24 mouse cellular contexts compared by ENCODE assay signal in the genomic region with DNA sequence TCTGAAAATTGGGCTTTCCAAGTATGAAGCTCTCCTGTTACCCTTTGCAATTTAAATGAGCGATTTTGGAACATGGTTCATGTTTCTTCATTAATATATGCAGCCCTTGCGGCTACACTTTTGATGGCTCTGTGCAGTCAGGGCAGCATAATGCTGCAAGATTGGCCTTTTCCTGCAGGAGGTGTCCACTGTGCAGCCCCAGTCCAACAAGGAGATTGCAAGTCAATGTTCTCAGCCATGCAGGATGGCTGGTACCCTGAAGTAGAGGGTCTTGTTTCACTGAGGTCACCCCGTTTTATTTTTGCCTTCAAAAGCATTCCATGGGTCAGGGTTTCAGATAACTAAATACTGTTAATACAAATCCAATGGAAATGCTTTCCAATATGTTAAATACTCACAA.
DNase-seq lines count a peak whose midpoint lies in the region; ATAC-seq and TF ChIP-seq lines count a peak whose summit lies in the region.
"Had no signal": no experiment of that assay in that cellular context is flagged by ENCODE, and none has a peak within 500 bp of the region (broad histone marks: within the 10 kb centered on the region; RNA-seq: fewer than 3 reads in every experiment).

No protein-coding gene starts in this region.

- WGBS in embryonic facial prominence, embryonic 10.5 days = 55% methylated on average over 3 of the region's 3 CpGs
- 60% methylated on average over 3 of the region's 3 CpGs for WGBS in limb, embryonic 10.5 days
- WGBS in midbrain, embryonic 16.5 days = 79% methylated on average over 3 of the region's 3 CpGs

- TF ChIP-seq POLR2A in MEL (IDR thresholded peaks at IDR 0.05; ENCODE audit: control insufficient read depth in 1 of 2, insufficient read depth in 1 of 2, low read depth in 1 of 2, low read length in 2 of 2, poor library complexity in 1 of 2) = no peak

- no peak overlapping the region for H3K4me3 ChIP-seq in MEL (ENCODE audit: control insufficient read depth in 1 of 2, insufficient read depth in 1 of 2, low read depth in 2 of 2, low read length in 2 of 2)
- no peak overlapping the region for H3K4me3 ChIP-seq in embryonic facial prominence, embryonic 10.5 days
- H3K4me3 ChIP-seq in limb, embryonic 10.5 days = no peak overlapping the region
- no peak overlapping the region for H3K4me3 ChIP-seq in midbrain, embryonic 16.5 days (ENCODE audit: low read depth, low read length)
- H3K4me3 ChIP-seq: heart, embryonic 15.5 days; layer of hippocampus, adult 2 months; left cerebral cortex, adult 2 months; neural tube, embryonic 15.5 days had no signal

- H3K27ac ChIP-seq in MEL (ENCODE audit: control insufficient read depth, low read depth, low read length) = no peak overlapping the region
- H3K27ac ChIP-seq in embryonic facial prominence, embryonic 10.5 days (replicated peaks) = no peak overlapping the region
- peak overlapping the region; percentile 46; the same call in 1 of the 2 replicates for H3K27ac ChIP-seq in limb, embryonic 10.5 days
- no peak overlapping the region for H3K27ac ChIP-seq in midbrain, embryonic 16.5 days (ENCODE audit: low read length)
- H3K27ac ChIP-seq: heart, embryonic 15.5 days; kidney, postnatal 0 days; layer of hippocampus, adult 2 months; left cerebral cortex, adult 2 months; liver, embryonic 14.5 days; macrophage; neural tube, embryonic 15.5 days had no signal

- no peak for ATAC-seq in midbrain, embryonic 16.5 days
- ATAC-seq: forebrain, embryonic 16.5 days had no signal

- H3K4me1 ChIP-seq in MEL (ENCODE audit: control insufficient read depth in 1 of 2, insufficient read depth in 2 of 2, low read length in 2 of 2) = no peaks in the 10 kb centered on the region
- H3K4me1 ChIP-seq in embryonic facial prominence, embryonic 10.5 days = peaks cover 25% of the 10 kb centered on the region
- peaks cover 25% of the 10 kb centered on the region for H3K4me1 ChIP-seq in limb, embryonic 10.5 days
- no peaks in the 10 kb centered on the region for H3K4me1 ChIP-seq in midbrain, embryonic 16.5 days (ENCODE audit: control insufficient read depth, insufficient read depth, low read length)
- H3K4me1 ChIP-seq: heart, embryonic 15.5 days; neural tube, embryonic 15.5 days had no signal

- TF ChIP-seq CTCF in MEL (IDR thresholded peaks at IDR 0.05 in 2 of 3, conservative IDR thresholded peaks at IDR 0.05 in 1 of 3; ENCODE audit: control insufficient read depth in 1 of 3, insufficient read depth in 1 of 3, low read depth in 2 of 3, low read length in 3 of 3, poor library complexity in 1 of 3, severe bottlenecking in 1 of 3) = no peak

- no peaks in the 10 kb centered on the region for H3K79me2 ChIP-seq in MEL (ENCODE audit: control insufficient read depth, insufficient read depth, low read length, poor library complexity)

- H3K4me2 ChIP-seq in midbrain, embryonic 16.5 days (ENCODE audit: low read length) = no peak overlapping the region
- H3K4me2 ChIP-seq: heart, embryonic 15.5 days; neural tube, embryonic 15.5 days had no signal

- no peaks in the 10 kb centered on the region for H3K36me3 ChIP-seq in MEL (ENCODE audit: control insufficient read depth in 1 of 2, insufficient read depth in 2 of 2, low read length in 2 of 2)
- no peaks in the 10 kb centered on the region for H3K36me3 ChIP-seq in embryonic facial prominence, embryonic 10.5 days (replicated peaks)
- H3K36me3 ChIP-seq in limb, embryonic 10.5 days = no peaks in the 10 kb centered on the region
- no peaks in the 10 kb centered on the region for H3K36me3 ChIP-seq in midbrain, embryonic 16.5 days (ENCODE audit: control insufficient read depth, insufficient read depth, low read length)
- H3K36me3 ChIP-seq: heart, embryonic 15.5 days; neural tube, embryonic 15.5 days had no signal

- H3K27me3 ChIP-seq in MEL (ENCODE audit: control insufficient read depth in 1 of 2, insufficient read depth in 2 of 2, low read length in 2 of 2) = no peaks in the 10 kb centered on the region; a peak in 1 of 4 replicates
- no peaks in the 10 kb centered on the region for H3K27me3 ChIP-seq in embryonic facial prominence, embryonic 10.5 days (replicated peaks; ENCODE audit: low read depth, poor library complexity, severe bottlenecking)
- no peaks in the 10 kb centered on the region for H3K27me3 ChIP-seq in limb, embryonic 10.5 days (ENCODE audit: low read depth, poor library complexity, severe bottlenecking)
- H3K27me3 ChIP-seq in midbrain, embryonic 16.5 days (ENCODE audit: control insufficient read depth, insufficient read depth, low read depth, low read length) = no peaks in the 10 kb centered on the region
- H3K27me3 ChIP-seq: heart, embryonic 15.5 days; neural tube, embryonic 15.5 days had no signal

- peak; percentile 6 for DNase-seq in kidney, adult 11 months
- DNase-seq in kidney, postnatal 36 days = no peak
- peak; percentile 0 for DNase-seq in MEL (ENCODE audit: low read depth, low spot score)
- DNase-seq in embryonic facial prominence, embryonic 10.5 days (ENCODE audit: low spot score) = peak; percentile 25
- no peak for DNase-seq in limb, embryonic 10.5 days (ENCODE audit: low spot score)
- DNase-seq in right cerebral cortex, postnatal 10 days (ENCODE audit: low spot score in 2 of 2) = no peak
- DNase-seq: adrenal gland, adult 8-10 months; cerebellum, adult 2 months; cerebellum, postnatal 14 days; liver; lung, adult 2 months; lung, postnatal 10 days; midbrain, embryonic 14.5 days; spleen, adult 18-20 months; thymus, postnatal 36 days had no signal

- no peak overlapping the region for H3K9ac ChIP-seq in MEL (ENCODE audit: control insufficient read depth, low read depth, low read length, poor library complexity, severe bottlenecking)
- no peak overlapping the region for H3K9ac ChIP-seq in midbrain, embryonic 16.5 days (ENCODE audit: low read depth, low read length)
- H3K9ac ChIP-seq: heart, embryonic 15.5 days; liver, embryonic 14.5 days; neural tube, embryonic 15.5 days had no signal

- no peaks in the 10 kb centered on the region for H3K9me3 ChIP-seq in MEL (replicated peaks; ENCODE audit: insufficient read depth, low read length)
- H3K9me3 ChIP-seq in embryonic facial prominence, embryonic 10.5 days = no peaks in the 10 kb centered on the region
- H3K9me3 ChIP-seq in limb, embryonic 10.5 days (replicated peaks) = no peaks in the 10 kb centered on the region
- H3K9me3 ChIP-seq in midbrain, embryonic 16.5 days (replicated peaks; ENCODE audit: control insufficient read depth, low read length, poor library complexity, severe bottlenecking) = no peaks in the 10 kb centered on the region
- H3K9me3 ChIP-seq: heart, embryonic 15.5 days; neural tube, embryonic 15.5 days had no signal

- no peak for TF ChIP-seq RAD21 in MEL (IDR thresholded peaks at IDR 0.05; ENCODE audit: low read depth, low read length)

- no peak for TF ChIP-seq EP300 in MEL (IDR thresholded peaks at IDR 0.05; ENCODE audit: low read depth in 1 of 2, low read length in 2 of 2)

TF ChIP-seq in MEL, 35 proteins besides CTCF, POLR2A, EP300 and RAD21:
- TF ChIP-seq CHD2 (IDR thresholded peaks at IDR 0.05; ENCODE audit: low read length) = no peak
- TF ChIP-seq USF1 (IDR thresholded peaks at IDR 0.05; ENCODE audit: low read depth, low read length) = no peak
- TF ChIP-seq RCOR1 (IDR thresholded peaks at IDR 0.05; ENCODE audit: low read depth, low read length) = no peak
- TF ChIP-seq GABPA (IDR thresholded peaks at IDR 0.05; ENCODE audit: low read depth, low read length) = no peak
- TF ChIP-seq ETS1 (IDR thresholded peaks at IDR 0.05; ENCODE audit: low read depth, low read length) = no peak
- no peak for TF ChIP-seq POLR2AphosphoS5 (IDR thresholded peaks at IDR 0.05; ENCODE audit: borderline replicate concordance, low read depth, low read length)
- TF ChIP-seq MAFK (IDR thresholded peaks at IDR 0.05; ENCODE audit: borderline replicate concordance, low read depth, low read length) = no peak
- TF ChIP-seq TCF12 (IDR thresholded peaks at IDR 0.05; ENCODE audit: low read depth, low read length) = no peak

Comparison
In these comparisons a context has a peak if more than half of its experiments do, and no peak if none do; other contexts are left out.
1. DNase-seq: peak in kidney, adult 11 months (single experiment), MEL (single experiment) and embryonic facial prominence, embryonic 10.5 days (single experiment); none in kidney, postnatal 36 days (0 of 2), limb, embryonic 10.5 days (single experiment) and right cerebral cortex, postnatal 10 days (0 of 2).